Mouse (Mus musculus) gastrocnemius, postnatal 10 days (tissue): Measurements from ENCODE around the gene Fbxo9. TPM values are rescaled to one million over a fixed set of nuclear protein-coding genes. Genes with fewer than 3 reads are reported as not detected.

ENCODE experiments used
- DNase-seq: peaks from one replicate; pipeline ENCODE4 v3.0.0; 2021; ENCODE audit warnings: mixed read lengths
- total RNA-seq, 2 experiments: library from RNA; stranded (reverse); gene quantifications; 2 replicates each; pipeline ENCODE4 v1.2.3; 2021

Gene Fbxo9
- total RNA-seq, 2 experiments from 2014 or later = 54.2 to 55.2 TPM

DNA sequence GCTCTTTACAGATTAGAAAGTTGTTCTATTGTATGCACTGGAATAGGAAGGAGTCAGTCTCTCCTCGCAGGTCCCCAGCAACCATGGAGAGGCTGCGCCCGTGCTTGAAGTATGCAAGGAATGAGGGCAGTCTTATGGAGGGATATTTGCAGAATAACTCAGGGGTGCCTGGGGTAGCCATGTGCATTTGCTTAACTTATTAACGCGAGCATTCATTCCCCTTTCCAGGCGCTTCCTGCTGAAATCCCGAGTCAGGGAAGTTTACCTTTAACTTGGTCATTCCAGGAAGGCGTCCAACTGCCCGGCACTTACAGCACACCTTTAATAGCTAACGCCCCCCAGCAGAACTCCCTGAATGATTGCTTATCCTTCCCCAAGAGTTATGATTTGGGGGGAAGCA is 44.7 kb downstream of the Fbxo9 start:
- DNase-seq = no peak

DNA sequence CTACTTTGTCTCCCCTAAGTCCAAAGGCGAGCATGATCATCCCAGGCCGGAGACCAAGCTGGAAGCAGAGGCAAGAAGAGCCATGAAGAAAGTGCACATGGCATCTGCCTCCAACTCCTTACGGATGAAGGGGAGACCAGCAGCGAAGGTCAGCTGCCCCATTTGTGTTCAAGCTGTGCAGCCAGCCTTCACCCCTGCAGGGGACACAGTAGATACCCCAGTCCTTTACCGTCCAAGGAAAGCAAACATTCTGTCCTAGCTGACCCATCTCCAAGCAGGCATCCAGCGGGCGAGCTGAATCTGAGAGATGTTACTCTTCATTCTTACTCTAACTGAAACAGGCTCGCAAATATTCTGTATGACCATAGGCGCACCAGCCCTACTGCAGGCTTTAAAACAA is 46.5 kb downstream of the Fbxo9 start:
- DNase-seq = no peak

GRCm38 (mm10) chr9:78059525-78060120 is 49.2 kb downstream of the Fbxo9 start:
- no peak for DNase-seq

DNA sequence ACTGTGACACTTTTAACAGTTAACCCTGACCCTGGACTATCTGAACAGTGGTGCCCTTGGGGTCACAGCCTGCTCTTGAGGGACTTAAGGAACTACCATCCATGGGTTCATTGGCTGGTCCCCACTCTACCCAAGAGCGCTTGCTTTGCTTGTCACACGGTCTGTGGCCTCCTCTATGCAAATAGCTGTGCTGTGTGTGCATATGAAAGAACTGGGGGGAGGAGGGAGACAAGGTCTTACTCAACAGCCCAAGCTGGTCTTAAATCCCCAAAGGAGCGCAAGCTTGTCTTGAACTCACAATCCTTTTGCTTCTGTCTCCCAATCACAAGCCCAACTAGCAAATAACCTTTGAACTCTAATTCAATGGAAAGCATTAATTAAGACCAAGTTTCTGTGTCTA is 54.6 kb downstream of the Fbxo9 start:
- DNase-seq = no peak

DNA sequence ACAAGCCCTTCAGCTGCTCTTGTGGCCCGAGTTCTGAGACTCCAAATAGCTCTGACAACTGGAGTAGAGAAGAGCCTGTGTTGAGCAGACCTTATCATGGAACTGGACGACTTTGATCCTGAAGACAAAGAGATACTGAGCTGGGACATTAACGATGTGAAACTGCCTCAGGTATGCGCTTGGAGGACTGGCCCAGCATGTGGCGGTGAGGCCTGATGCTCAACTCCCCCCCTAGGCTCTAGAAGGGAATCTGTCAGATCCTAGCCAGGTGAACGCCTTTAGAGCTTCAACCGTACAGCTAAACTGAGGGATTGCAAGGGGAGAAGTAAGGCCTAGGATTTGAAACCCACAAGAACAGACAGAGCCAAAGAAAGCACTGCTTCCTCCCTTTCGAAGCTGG is 55.0 kb downstream of the Fbxo9 start:
- DNase-seq = no peak

DNA sequence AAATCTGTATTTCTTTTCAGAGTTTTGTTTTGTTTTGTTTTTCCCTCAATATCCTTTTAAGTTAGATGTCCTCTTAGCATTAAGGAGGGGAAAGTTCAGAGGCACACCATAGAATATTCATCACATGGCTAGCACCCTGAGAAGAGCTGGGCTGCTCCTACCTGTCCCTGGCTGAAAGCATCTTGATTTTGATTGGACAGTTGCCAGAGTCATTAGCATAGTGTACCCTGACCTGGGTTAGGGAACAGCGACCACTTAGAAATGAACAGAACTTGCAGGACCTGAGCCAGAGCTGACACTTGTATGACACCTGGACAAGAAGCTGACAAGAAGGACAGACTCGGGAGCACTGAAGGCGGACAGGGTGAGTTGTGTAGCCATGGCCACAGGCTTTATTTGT is 57.2 kb downstream of the Fbxo9 start, which contains the start of gene Gcm1:
TSS of gene Gcm1 (plus strand) at position 248 of the 400 bp plus-strand sequence.
- no peak for DNase-seq

DNA sequence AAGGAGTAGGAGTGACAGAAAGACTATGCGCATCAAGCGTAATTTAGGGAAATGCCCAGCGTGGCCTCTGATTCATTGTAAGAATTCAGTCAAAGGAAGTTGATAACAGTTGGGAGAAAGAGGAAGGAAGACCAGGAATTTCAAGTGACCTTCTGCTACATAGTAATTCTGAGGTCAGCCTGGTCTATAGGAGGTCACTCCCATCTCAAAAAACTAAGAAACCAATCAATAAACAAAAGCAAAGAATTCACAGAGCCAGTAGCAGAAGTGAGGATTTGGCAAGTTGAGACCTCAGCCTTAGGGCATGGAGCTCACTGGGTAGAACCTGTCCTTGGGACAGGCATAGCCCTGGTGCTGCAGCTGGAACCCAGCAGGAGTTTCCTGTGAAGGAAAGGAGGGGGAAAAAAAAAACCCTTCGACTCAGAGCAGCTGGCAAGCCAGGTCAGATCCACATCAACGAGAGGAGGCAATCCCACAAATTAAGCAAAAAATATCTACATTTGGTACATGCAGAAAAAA is 58.4 kb downstream of the Fbxo9 start:
- DNase-seq = no peak

DNA sequence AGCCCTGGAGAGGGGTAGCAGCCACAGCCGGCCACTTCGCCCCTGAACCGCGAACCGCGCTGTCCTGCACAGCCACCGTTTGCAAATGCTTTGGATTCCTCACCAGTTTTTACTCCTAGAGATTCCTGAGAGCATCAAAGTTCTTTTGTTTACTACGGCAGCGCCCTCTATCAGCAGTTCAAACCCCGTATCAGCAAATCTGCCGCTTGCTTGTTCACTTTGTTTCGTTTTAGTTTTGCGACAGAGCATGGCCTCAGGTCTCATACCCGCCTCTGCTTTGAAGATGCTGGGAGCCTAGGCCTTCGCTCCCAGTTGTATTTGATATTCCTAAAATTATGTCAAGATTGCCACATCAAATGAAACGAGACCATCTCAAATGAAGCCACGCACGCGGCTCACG is 62.1 kb downstream of the Fbxo9 start:
- DNase-seq = no peak

- DNase-seq = no peak
Measured at GRCm38 (mm10) chr9:78045171-78045570, 63.7 kb downstream of the Fbxo9 start.

DNA sequence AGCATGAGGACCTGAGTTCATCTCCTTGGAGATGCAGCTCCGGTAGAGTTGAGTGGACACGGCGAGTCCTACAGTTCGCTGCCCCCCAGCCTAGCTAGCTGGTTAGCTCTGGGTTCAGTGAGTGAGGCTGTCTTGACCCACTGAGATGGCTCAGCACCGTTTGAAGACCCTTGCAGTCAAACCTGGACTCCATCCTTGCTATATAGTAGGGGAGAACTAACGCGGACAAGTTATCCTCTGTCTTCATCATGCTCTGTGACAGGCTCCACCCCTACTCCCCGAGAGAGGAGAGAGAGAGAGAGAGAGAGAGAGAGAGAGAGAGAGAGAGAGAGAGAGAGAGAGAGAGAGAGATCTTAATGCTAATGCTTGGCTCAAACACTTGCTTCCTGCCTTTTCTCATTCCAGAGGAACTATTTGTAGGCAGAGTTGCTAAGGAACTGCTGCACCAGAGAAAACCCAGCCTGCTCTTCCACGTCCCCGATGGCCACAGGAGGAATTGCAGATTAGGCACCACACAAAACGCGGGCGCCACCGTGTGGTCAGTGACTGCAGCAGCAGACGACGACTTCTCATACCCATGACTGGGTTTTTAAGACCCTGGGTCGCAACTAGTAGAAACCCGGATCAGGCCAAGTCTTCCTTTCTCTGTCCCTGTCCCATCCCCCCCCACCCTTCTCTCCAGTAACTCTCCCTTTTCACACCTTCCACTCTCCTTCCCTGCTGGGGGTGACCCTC is 69.9 kb downstream of the Fbxo9 start:
- DNase-seq = peak; percentile 80

DNA sequence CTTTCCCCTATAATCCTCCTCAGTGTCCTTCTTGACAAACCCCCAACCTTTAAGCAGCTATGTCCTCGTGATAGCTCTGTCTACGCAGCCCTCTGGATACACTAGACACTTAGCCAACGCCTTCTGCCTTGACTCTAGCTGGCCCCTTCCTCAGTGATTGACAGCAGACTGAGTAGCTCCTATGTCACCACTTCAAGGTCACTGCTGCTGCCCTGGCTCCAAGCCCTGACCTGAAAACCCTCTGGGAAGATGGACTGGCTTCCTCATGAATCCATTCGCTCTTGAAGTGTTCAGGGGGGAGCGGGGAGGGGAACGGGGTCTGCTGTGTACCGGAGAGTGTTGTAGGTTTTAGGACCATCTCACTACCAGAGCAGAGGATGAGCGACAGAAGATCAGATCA is 73.0 kb downstream of the Fbxo9 start:
- no peak for DNase-seq

DNA sequence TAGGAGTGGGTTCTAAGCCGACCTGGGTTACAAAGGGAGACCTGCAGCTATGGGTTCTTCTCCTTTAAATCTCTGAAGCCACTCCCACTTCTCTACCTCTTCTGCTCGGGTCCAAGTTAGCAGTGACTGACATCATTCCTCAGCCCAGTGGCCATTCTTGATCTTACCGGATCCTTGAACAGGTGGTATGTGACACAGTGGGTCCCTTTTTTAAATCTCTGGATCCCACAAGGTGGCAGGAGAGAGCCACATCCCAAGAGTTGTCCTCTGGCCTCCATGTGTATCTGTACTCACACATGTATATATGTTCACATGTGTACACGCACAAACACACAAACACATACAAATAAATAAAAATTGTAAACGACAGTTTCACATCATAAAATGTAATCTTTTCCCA is 73.6 kb downstream of the Fbxo9 start:
- DNase-seq = no peak

DNA sequence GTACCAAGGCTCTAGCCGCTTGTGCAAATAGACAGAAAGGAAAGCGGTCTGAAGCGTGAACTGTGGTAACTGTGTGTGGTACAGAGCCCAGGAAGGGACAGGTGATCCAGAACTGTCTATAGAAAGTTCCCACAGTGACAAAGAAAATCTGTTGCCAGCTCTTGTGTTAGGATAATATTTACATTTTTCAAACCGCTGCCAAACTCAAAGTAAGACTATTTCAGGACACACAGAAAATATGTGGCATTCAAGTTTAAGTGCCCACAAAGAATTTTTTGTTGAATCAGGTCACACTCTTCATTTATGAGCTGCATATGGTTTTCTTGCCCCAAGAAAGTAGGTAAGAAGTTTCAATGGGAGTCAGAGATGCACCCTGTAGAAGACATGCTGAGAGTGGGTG is 75.9 kb downstream of the Fbxo9 start:
- no peak for DNase-seq

Other genes starting within 250 kb of the Fbxo9 start
- 10 to 100 TPM; 26.5 to 27.0 TPM for gene Elovl5, start 191.7 kb downstream of the Fbxo9 start, total RNA-seq
- gene Gcm1, start 57.1 kb downstream of the Fbxo9 start, total RNA-seq = not detected
- 10 to 100 TPM; 15.5 to 20.6 TPM for gene Ick, start 127 bp upstream of the Fbxo9 start, total RNA-seq
- 10 to 100 TPM in 1 of 2 experiments, 1 to 10 TPM in 1; 9.9 to 10.6 TPM for gene Gsta4, start 73.7 kb upstream of the Fbxo9 start, total RNA-seq
- not detected for gene Gsta1, start 121.6 kb upstream of the Fbxo9 start, total RNA-seq
- not detected for gene Gm3776, start 148.1 kb upstream of the Fbxo9 start, total RNA-seq
- not detected for gene Gm10639, start 180.9 kb upstream of the Fbxo9 start, total RNA-seq
- not detected for gene Omt2a, start 205.7 kb upstream of the Fbxo9 start, total RNA-seq
- not detected for gene Omt2b, start 218.5 kb upstream of the Fbxo9 start, total RNA-seq
- not detected for gene Gsta2, start 246.7 kb upstream of the Fbxo9 start, total RNA-seq